Mouse (Mus musculus) midbrain, embryonic 14.5 days (tissue): Measurements from ENCODE around the gene Tcaim. TPM values are rescaled to one million over a fixed set of nuclear protein-coding genes. Genes with fewer than 3 reads are reported as not detected.
"Not testable (repeated sequence)": the region's sequence is repeated elsewhere in the genome, so short reads cannot be mapped to it uniquely, and the experiment has no call there.

Experiments
- ATAC-seq: fragments of 200-750 bp; cut with Nextera tagmentation; 2 replicates; pipeline ENCODE4 v1.8.0; 2017; ENCODE audit warnings: moderate number of reproducible peaks, moderate library complexity; ENCODE audit not compliant: low FRiP score, low TSS enrichment
- DNase-seq: peaks from one replicate; pipeline ENCODE4 v3.0.0-alpha.2; 2015
- H3K27ac ChIP-seq: fragments of 300-500 bp; sonication (generic); replicated peaks from 2 replicates; pipeline ENCODE4 v1.5.1; 2014; ENCODE audit warnings: mild to moderate bottlenecking, low read depth, low read length, moderate library complexity
- H3K27me3 ChIP-seq: fragments of 300-500 bp; sonication (generic); 2 replicates; pipeline ENCODE4 v1.6.1; 2014; ENCODE audit warnings: low read length, control low read depth, mixed read lengths; ENCODE audit not compliant: control insufficient read depth, insufficient read depth
- H3K36me3 ChIP-seq: fragments of 300-500 bp; sonication (generic); 2 replicates; pipeline ENCODE4 v1.6.1; 2014; ENCODE audit warnings: low read length, control low read depth; ENCODE audit not compliant: control insufficient read depth, insufficient read depth
- H3K4me1 ChIP-seq: fragments of 300-500 bp; sonication (generic); 2 replicates; pipeline ENCODE4 v1.6.1; 2014; ENCODE audit warnings: mild to moderate bottlenecking, antibody characterized with exemption, low read length, control low read depth; ENCODE audit not compliant: control insufficient read depth, insufficient read depth
- H3K4me2 ChIP-seq: fragments of 300-500 bp; sonication (generic); 2 replicates; pipeline ENCODE4 v1.6.1; 2014; ENCODE audit warnings: mild to moderate bottlenecking, low read length, moderate library complexity
- H3K4me3 ChIP-seq: fragments of 300-500 bp; sonication (generic); replicated peaks from 2 replicates; pipeline ENCODE4 v1.5.1; 2014; ENCODE audit warnings: low read depth, low read length
- H3K9ac ChIP-seq: fragments of 300-500 bp; sonication (generic); replicated peaks from 2 replicates; pipeline ENCODE4 v1.6.1; 2014; ENCODE audit warnings: mild to moderate bottlenecking, low read length, moderate library complexity
- H3K9me3 ChIP-seq: fragments of 300-500 bp; sonication (generic); 2 replicates; pipeline ENCODE4 v1.6.1; 2016; ENCODE audit warnings: low read length, control low read depth, mixed read lengths; ENCODE audit not compliant: control insufficient read depth
- WGBS: fragments of 180-500 bp; shearing (Covaris S2); extraction: QIAGEN DNeasy Blood & Tissue Kit; methylation state at CpG from one replicate; pipeline ENCODE4 v1.1.7; 2014; 5-methylcytosine and 5-hydroxymethylcytosine counted together
- polyA plus RNA-seq: library from polyadenylated mRNA; unstranded; fragments of >200 nt; fragmentation: Nextera tagmentation; extraction: Ambion mirVana; gene quantifications from 2 replicates; pipeline ENCODE4 v1.2.1, GENCODE M21; 2014

Tcaim gene
- polyA plus RNA-seq, 1 experiment from 2014 or later: 8.5 TPM

- no peak for DNase-seq
- Histone ChIP-seq H3K27me3 (no peaks in the 10 kb centered on the region), H3K36me3 (peaks cover 6% of the 10 kb centered on the region; the same call in 1 of the 2 replicates), H3K4me3 (no peak within 1 kb of the TSS), H3K4me1 (no peaks in the 10 kb centered on the region), H3K9me3 (no peaks in the 10 kb centered on the region), H3K27ac (no peak within 1 kb of the TSS), H3K9ac (no peak within 1 kb of the TSS), H3K4me2 (no peak within 1 kb of the TSS)
- ATAC-seq: no peak
- WGBS: 89% methylated on average over 3 of the region's 3 CpGs
Observed at GRCm38 (mm10) chr9:122843760-122844159, 38.4 kb downstream of the Tcaim start, which contains the start of gene Gm35549. TSS of gene Gm35549 (minus strand) at chr9:122844035.

DNA sequence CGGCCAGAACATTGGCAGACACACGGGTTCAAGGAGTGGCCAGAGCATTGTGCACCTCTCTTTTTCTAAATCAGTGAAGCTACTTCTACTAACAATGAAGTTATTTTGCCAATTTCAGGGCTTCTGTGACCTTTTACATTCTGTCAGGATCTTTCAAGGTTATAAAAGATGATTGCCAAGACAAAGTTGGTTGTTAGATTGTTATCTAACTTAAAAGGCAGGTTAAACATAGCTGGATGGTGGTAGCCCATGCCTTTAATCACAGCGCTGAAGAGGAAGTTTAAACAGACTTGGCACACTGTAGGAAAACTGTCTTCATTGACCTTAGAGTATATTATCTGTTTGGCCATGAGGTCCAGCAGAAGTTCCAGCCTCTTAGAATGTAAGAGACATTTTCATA, 40.3 kb downstream of the Tcaim start:
- WGBS: 95% methylated on average over 3 of the region's 3 CpGs
- no peak for ATAC-seq

DNA sequence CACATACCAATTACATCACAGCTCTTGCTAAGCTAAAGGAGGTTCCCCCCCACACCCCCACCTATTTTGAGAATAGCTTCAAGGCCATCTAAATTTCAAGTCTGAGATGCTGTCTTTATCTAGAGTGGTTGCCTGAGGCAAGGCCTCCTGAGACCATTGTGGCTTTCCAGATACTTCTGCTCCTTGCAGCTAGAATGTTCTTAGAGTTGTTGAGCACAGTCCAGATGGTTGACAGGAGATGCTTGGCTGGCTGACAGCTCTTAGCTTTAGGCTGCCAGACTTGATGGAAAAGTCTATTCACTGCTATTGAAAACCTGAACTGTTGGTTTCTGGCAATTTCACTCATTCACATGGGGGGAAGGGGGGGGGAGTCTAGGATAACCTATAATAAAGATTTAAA, 40.8 kb downstream of the Tcaim start:
- Histone ChIP-seq H3K4me2 (no peak overlapping the region), H3K4me1 (no peaks in the 10 kb centered on the region), H3K9me3 (no peaks in the 10 kb centered on the region), H3K9ac (no peak overlapping the region), H3K36me3 (peaks cover 28% of the 10 kb centered on the region), H3K27me3 (no peaks in the 10 kb centered on the region), H3K27ac (no peak overlapping the region), H3K4me3 (no peak overlapping the region)
- DNase-seq (peak; percentile 10), ATAC-seq (no peak)

More for the DNA sequence above, 40.3 kb downstream of the Tcaim start:
- Histone ChIP-seq H3K4me2 (no peak overlapping the region), H3K9me3 (no peaks in the 10 kb centered on the region), H3K9ac (no peak overlapping the region), H3K27ac (no peak overlapping the region), H3K4me3 (no peak overlapping the region), H3K27me3 (no peaks in the 10 kb centered on the region), H3K4me1 (no peaks in the 10 kb centered on the region), H3K36me3 (peaks cover 23% of the 10 kb centered on the region)
- DNase-seq: no peak

DNA sequence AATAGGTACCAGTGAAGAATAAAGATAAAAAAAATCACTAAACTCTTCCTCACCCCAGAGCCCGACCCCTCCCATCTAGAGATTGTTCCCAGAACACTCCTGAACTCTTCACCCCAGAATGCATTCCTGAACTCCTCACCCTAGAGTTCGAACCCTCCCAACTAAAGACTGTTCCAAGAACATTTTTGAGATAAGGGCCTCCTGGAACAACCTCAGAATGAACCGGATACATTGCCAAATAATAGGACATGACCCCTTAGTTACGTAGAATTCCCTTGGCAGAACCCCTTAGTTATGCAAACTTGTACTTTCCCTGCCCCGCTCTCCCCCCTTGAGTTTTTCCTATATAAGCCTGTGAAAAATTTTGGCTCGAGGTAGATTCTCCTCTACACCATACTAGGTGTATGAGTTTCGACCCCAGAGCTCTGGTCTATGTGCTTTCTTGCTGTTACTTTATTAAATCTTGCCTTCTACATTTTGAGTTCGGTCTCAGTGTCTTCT, 42.5 kb downstream of the Tcaim start:
- H3K4me1 ChIP-seq, H3K9me3 ChIP-seq, H3K9ac ChIP-seq, H3K27me3 ChIP-seq, ATAC-seq, DNase-seq, H3K27ac ChIP-seq, H3K4me3 ChIP-seq, H3K4me2 ChIP-seq: not testable (repeated sequence)
- H3K36me3 ChIP-seq: peaks cover 45% of the 10 kb centered on the region
- whole genome bisulfite sequencing: 90% methylated on average over 7 of the region's 8 CpGs

GRCm38 (mm10) chr9:122854526-122854925, 49.2 kb downstream of the Tcaim start:
- WGBS: 95% methylated on average over 7 of the region's 7 CpGs
- DNase-seq: no peak
- peaks cover 3% of the 10 kb centered on the region; the same call in 1 of the 2 replicates for H3K9me3 ChIP-seq
- no peak for ATAC-seq
- H3K4me3 ChIP-seq: no peak overlapping the region
- no peak overlapping the region for H3K27ac ChIP-seq
- no peak overlapping the region for H3K4me2 ChIP-seq
- H3K4me1 ChIP-seq: no peaks in the 10 kb centered on the region
- H3K27me3 ChIP-seq: no peaks in the 10 kb centered on the region
- peaks cover 94% of the 10 kb centered on the region for H3K36me3 ChIP-seq
- no peak overlapping the region for H3K9ac ChIP-seq

DNA sequence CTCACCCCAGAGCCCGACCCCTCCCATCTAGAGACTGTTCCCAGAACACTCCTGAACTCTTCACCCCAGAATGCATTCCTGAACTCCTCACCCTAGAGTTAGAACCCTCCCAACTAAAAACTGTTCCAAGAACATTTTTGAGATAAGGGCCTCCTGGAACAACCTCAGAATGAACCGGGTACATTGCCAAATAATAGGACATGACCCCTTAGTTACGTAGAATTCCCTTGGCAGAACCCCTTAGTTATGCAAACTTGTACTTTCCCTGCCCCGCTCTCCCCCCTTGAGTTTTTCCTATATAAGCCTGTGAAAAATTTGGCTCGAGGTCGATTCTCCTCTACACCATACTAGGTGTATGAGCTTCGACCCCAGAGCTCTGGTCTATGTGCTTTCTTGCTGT, 49.8 kb downstream of the Tcaim start:
- WGBS: 88% methylated on average over 2 of the region's 7 CpGs
- not testable (repeated sequence) for H3K9ac ChIP-seq, H3K27me3 ChIP-seq, H3K27ac ChIP-seq, H3K4me1 ChIP-seq, DNase-seq, H3K4me2 ChIP-seq, H3K4me3 ChIP-seq, H3K9me3 ChIP-seq, ATAC-seq
- peaks cover 94% of the 10 kb centered on the region for H3K36me3 ChIP-seq

DNA sequence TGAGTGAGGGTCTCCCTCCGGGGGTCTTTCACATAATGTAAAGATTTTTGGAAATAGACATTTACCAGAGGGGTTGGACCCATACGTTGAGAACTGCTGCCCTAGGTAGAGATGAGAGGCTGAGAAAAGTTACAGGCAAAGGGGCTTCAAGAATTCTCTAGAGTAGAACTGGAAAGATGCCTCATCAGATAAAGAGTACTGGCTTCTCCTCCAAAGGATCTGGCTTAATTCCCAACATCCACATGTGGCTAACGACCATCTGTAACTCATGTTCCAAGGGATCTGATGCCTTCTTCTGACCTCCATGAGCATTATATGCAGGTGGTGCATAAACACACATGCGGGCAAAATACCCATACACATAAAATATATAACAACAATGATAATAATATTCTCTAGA, 50.3 kb downstream of the Tcaim start:
- 96% methylated on average over 4 of the region's 4 CpGs for WGBS
- no peak overlapping the region for H3K4me2 ChIP-seq
- DNase-seq (no peak), ATAC-seq (no peak)
- H3K36me3 ChIP-seq: peaks cover 94% of the 10 kb centered on the region
- no peaks in the 10 kb centered on the region for H3K27me3 ChIP-seq
- H3K4me1 ChIP-seq: no peaks in the 10 kb centered on the region
- H3K4me3 ChIP-seq: no peak overlapping the region
- H3K27ac ChIP-seq: no peak overlapping the region
- H3K9ac ChIP-seq: no peak overlapping the region
- peaks cover 6% of the 10 kb centered on the region; the same call in 1 of the 2 replicates for H3K9me3 ChIP-seq

GRCm38 (mm10) chr9:122856716-122857115, 51.4 kb downstream of the Tcaim start:
- H3K9me3 ChIP-seq: peaks cover 6% of the 10 kb centered on the region; the same call in 1 of the 2 replicates
- H3K27ac ChIP-seq: no peak overlapping the region
- ATAC-seq (no peak), DNase-seq (no peak)
- H3K9ac ChIP-seq: no peak overlapping the region
- no peaks in the 10 kb centered on the region for H3K4me1 ChIP-seq
- 98% methylated on average over 3 of the region's 3 CpGs for WGBS
- no peak overlapping the region for H3K4me2 ChIP-seq
- no peaks in the 10 kb centered on the region for H3K27me3 ChIP-seq
- H3K36me3 ChIP-seq: peaks cover 94% of the 10 kb centered on the region
- no peak overlapping the region for H3K4me3 ChIP-seq

- H3K9ac ChIP-seq: no peak overlapping the region
- no peak overlapping the region for H3K4me2 ChIP-seq
- H3K36me3 ChIP-seq: peaks cover 63% of the 10 kb centered on the region
- H3K27me3 ChIP-seq: no peaks in the 10 kb centered on the region
- DNase-seq (no peak), ATAC-seq (no peak)
- H3K27ac ChIP-seq: no peak overlapping the region
- H3K4me1 ChIP-seq: peaks cover 16% of the 10 kb centered on the region
- H3K9me3 ChIP-seq: peaks cover 6% of the 10 kb centered on the region; the same call in 1 of the 2 replicates
- no peak overlapping the region for H3K4me3 ChIP-seq
Observed at GRCm38 (mm10) chr9:122860752-122861151, 55.4 kb downstream of the Tcaim start.
